Mouse (Mus musculus) small intestine, adult 2 months (tissue): ENCODE data around the gene Rara. TPM values are rescaled to one million over a fixed set of nuclear protein-coding genes. Genes with fewer than 3 reads are reported as not detected.

Experiments
- H3K27ac ChIP-seq: fragments of 200-500 bp; 2 replicates; pipeline ENCODE4 v1.5.1; 2012; ENCODE audit warnings: low read depth, low read length, control low read depth, inconsistent platforms; ENCODE audit not compliant: insufficient read depth
- H3K27me3 ChIP-seq: fragments of 200-500 bp; 2 replicates; pipeline ENCODE4 v1.6.1; 2012; ENCODE audit warnings: mild to moderate bottlenecking, moderate library complexity, low read length, inconsistent platforms; ENCODE audit not compliant: control insufficient read depth, insufficient read depth
- H3K36me3 ChIP-seq: fragments of 200-500 bp; 2 replicates; pipeline ENCODE4 v1.6.1; 2012; ENCODE audit warnings: mild to moderate bottlenecking, low read length, control low read depth, inconsistent platforms; ENCODE audit not compliant: control insufficient read depth, insufficient read depth
- H3K4me1 ChIP-seq: fragments of 200-500 bp; 2 replicates; pipeline ENCODE4 v1.6.1; 2012; ENCODE audit warnings: low read length, inconsistent platforms, mixed read lengths; ENCODE audit not compliant: control insufficient read depth, insufficient read depth, insufficient read length
- H3K4me3 ChIP-seq: fragments of 200-500 bp; 2 replicates; pipeline ENCODE4 v1.5.1; 2012; ENCODE audit warnings: low read depth, mild to moderate bottlenecking, control low read depth, inconsistent platforms, low read length, moderate library complexity
- CTCF ChIP-seq: fragments of 200-500 bp; IDR thresholded peaks from 2 replicates; pipeline ENCODE4 v1.5.1; 2012; ENCODE audit warnings: low read depth, mild to moderate bottlenecking, control low read depth, inconsistent platforms, low read length, moderate library complexity, mixed read lengths; ENCODE audit not compliant: insufficient replicate concordance, insufficient read length; ENCODE audit errors: extremely low read depth
- POLR2A ChIP-seq: fragments of 200-500 bp; IDR thresholded peaks from 2 replicates; pipeline ENCODE4 v1.6.1; 2012; ENCODE audit warnings: low read depth, mild to moderate bottlenecking, control low read depth, inconsistent platforms, low read length, moderate library complexity
- WGBS: fragments of 180-500 bp; shearing (Covaris S2); methylation state at CpG from one replicate; pipeline ENCODE4 v1.1.7; 2018; 5-methylcytosine and 5-hydroxymethylcytosine counted together
- polyA plus RNA-seq: library from polyadenylated mRNA; depleted of rRNA; stranded (reverse); fragments of >200 nt; gene quantifications from 2 replicates; pipeline ENCODE4 v1.2.3, GENCODE M21; 2012

The Rara gene
- polyA plus RNA-seq, 1 experiment, result 56.3 TPM

- TF ChIP-seq CTCF (no peak), POLR2A (no peak)
- 58% methylated on average over 9 of the region's 9 CpGs for WGBS
- Histone ChIP-seq H3K27ac (no peak overlapping the region), H3K27me3 (no peaks in the 10 kb centered on the region), H3K4me1 (peaks cover 42% of the 10 kb centered on the region), H3K36me3 (peaks cover 55% of the 10 kb centered on the region), H3K4me3 (no peak overlapping the region)
Observed at GRCm38 (mm10) chr11:98966499-98967141, 39.0 kb downstream of the Rara start.

GRCm38 (mm10) chr11:98968079-98968478 is 40.5 kb downstream of the Rara start:
- TF ChIP-seq CTCF, result no peak
- no peak for TF ChIP-seq POLR2A
- peaks cover 67% of the 10 kb centered on the region for H3K36me3 ChIP-seq

GRCm38 (mm10) chr11:98968716-98969495 is 41.3 kb downstream of the Rara start:
- TF ChIP-seq POLR2A (no peak), CTCF (no peak)
- Histone ChIP-seq H3K4me3 (no peak overlapping the region), H3K27me3 (no peaks in the 10 kb centered on the region), H3K36me3 (peaks cover 75% of the 10 kb centered on the region), H3K4me1 (peaks cover 27% of the 10 kb centered on the region), H3K27ac (no peak overlapping the region)
- WGBS, result 62% methylated on average over 20 of the region's 20 CpGs

More at GRCm38 (mm10) chr11:98968079-98968478, 40.5 kb downstream of the Rara start:
- Histone ChIP-seq H3K4me3 (no peak overlapping the region), H3K4me1 (peaks cover 34% of the 10 kb centered on the region), H3K27me3 (no peaks in the 10 kb centered on the region), H3K27ac (no peak overlapping the region)
- WGBS, result 72% methylated on average over 16 of the region's 16 CpGs

DNA sequence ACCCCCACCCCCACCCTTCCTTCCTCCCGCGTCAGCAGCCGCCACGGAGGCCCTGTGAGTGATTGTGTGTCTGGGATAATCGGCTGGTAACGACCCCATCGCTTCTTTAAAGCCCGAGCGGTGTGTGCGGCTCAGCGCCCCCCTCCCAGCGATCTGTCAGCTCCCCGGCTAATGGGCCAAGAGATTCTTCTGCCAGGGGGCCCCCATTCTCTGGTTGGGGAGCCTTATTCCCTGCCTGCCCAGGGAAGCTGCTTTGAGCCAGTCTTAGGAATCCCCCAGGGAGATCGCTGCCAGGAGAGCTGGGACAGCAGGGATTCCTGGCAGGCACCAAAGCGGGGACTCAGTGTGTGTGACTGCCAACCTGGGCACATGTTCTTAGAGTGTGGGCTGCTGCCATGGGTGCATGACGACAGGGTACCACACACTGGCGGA is 41.9 kb downstream of the Rara start:
- H3K27ac ChIP-seq, result no peak overlapping the region
- no peaks in the 10 kb centered on the region for H3K27me3 ChIP-seq
- no peak overlapping the region for H3K4me3 ChIP-seq
- no peak for TF ChIP-seq POLR2A
- no peak for TF ChIP-seq CTCF
- peaks cover 21% of the 10 kb centered on the region for H3K4me1 ChIP-seq
- 78% methylated on average over 17 of the region's 17 CpGs for WGBS
- peaks cover 80% of the 10 kb centered on the region for H3K36me3 ChIP-seq

DNA sequence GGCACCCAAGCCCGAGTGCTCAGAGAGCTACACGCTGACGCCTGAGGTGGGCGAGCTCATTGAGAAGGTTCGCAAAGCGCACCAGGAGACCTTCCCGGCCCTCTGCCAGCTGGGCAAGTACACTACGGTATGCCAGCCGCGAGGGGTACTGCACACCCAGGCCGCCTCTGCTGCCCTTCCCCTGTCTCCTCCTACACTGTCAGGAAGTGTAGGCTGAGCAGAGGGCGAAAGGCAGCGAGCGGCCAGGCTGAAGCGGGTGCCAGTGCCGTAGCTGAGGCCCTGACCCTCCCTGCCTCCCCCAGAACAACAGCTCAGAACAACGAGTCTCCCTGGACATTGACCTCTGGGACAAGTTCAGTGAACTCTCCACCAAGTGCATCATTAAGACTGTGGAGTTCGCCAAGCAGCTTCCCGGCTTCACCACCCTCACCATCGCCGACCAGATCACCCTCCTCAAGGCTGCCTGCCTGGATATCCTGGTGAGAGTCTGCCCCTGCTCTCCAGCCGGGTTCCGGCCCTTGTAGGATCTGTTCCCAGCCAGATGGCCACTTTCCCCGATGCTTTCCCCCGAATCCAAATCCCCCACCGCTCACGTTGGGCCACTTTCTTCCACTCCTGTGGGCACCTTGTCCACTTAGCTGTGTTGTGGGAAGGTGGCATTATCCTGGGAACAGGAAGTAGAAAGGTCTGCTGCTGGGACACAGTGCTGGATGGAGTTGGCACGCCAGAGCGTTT is 42.7 kb downstream of the Rara start:
- Histone ChIP-seq H3K4me3 (no peak overlapping the region), H3K27me3 (no peaks in the 10 kb centered on the region), H3K4me1 (peaks cover 15% of the 10 kb centered on the region), H3K36me3 (peaks cover 81% of the 10 kb centered on the region), H3K27ac (no peak overlapping the region)
- TF ChIP-seq POLR2A (no peak), CTCF (no peak)
- 64% methylated on average over 29 of the region's 29 CpGs for WGBS

DNA sequence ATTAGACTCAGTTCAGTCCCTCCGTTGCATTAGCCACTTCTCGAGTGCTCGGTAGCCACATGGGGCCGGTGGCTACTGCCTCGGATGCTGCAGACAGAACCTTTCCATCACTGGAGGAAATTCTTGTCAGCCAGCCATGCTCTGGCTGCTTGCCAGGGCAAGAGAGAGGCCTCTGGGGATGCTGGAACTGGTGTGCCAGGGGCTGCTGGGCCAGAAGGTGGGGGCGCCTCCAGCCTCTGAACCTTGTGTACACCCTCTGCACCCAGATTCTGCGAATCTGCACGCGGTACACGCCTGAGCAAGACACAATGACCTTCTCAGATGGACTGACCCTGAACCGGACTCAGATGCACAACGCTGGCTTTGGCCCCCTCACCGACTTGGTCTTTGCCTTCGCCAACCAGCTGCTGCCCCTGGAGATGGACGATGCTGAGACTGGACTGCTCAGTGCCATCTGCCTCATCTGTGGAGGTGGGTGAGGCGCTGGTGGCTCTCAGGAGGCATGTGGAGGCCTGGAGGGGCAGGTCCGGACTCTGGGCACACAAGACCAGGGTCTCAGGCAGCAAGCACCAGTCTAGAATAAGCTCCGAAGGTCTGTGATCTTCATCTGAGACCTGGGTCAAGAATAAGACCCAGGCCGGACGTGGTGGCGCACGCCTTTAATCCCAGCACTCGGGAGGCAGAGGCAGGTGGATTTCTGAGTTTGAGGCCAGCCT is 43.9 kb downstream of the Rara start:
- H3K27ac ChIP-seq, result no peak overlapping the region
- TF ChIP-seq POLR2A, result no peak
- no peak for TF ChIP-seq CTCF
- peaks cover 74% of the 10 kb centered on the region for H3K36me3 ChIP-seq
- H3K4me1 ChIP-seq, result peaks cover 9% of the 10 kb centered on the region; the same call in 1 of the 2 replicates
- WGBS, result 77% methylated on average over 23 of the region's 23 CpGs
- H3K27me3 ChIP-seq, result no peaks in the 10 kb centered on the region
- no peak overlapping the region for H3K4me3 ChIP-seq

- Histone ChIP-seq H3K27ac (no peak overlapping the region), H3K4me3 (no peak overlapping the region), H3K36me3 (peaks cover 68% of the 10 kb centered on the region), H3K27me3 (no peaks in the 10 kb centered on the region), H3K4me1 (peaks cover 9% of the 10 kb centered on the region; the same call in 1 of the 2 replicates)
- TF ChIP-seq CTCF (peak; percentile 89), POLR2A (no peak)
- 59% methylated on average over 9 of the region's 9 CpGs for WGBS
Observed at GRCm38 (mm10) chr11:98972215-98972614, 44.6 kb downstream of the Rara start.
